Mouse (Mus musculus): ENCODE measurements around the gene Fgfr3. TPM values are rescaled to one million over a fixed set of nuclear protein-coding genes. Genes with fewer than 3 reads are reported as not detected.

The Fgfr3 gene
- 83.6 and 111 TPM in 2 replicates for polyA plus RNA-seq (2016; fragmentation: Nextera tagmentation; extraction: Ambion mirVana)

- Histone ChIP-seq H3K4me3 (replicated peaks) (peak within 1 kb of the TSS; percentile 67), H3K9ac (peak within 1 kb of the TSS; percentile 94), H3K4me2 (peak within 1 kb of the TSS; percentile 91), H3K36me3 (replicated peaks) (peaks cover 14% of the 10 kb centered on the region; the same call in 1 of the 2 replicates), H3K4me1 (peaks cover 82% of the 10 kb centered on the region), H3K9me3 (no peaks in the 10 kb centered on the region), H3K27ac (peak within 1 kb of the TSS; percentile 91), H3K27me3 (peaks cover 76% of the 10 kb centered on the region)
- ATAC-seq (ENCODE audit: low FRiP score) = peak; percentile 76
- WGBS = under 1% methylated on average over 66 of the region's 73 CpGs
Observed at GRCm38 (mm10) chr5:33721541-33722265, at the start of gene Fgfr3. TSS of gene Fgfr3 (plus strand) at chr5:33721674.

- peak overlapping the region; percentile 50; the same call in 1 of the 2 replicates for H3K27ac ChIP-seq
- H3K27me3 ChIP-seq = peaks cover 4% of the 10 kb centered on the region; the same call in 1 of the 2 replicates
- peaks cover 38% of the 10 kb centered on the region for H3K36me3 ChIP-seq (replicated peaks)
- ATAC-seq (ENCODE audit: low FRiP score) = no peak
- no peak overlapping the region for H3K4me3 ChIP-seq (replicated peaks)
- H3K9ac ChIP-seq = 0 out of 2 replicates have a peak overlapping the region, but pooled peaks have one; percentile 17
- WGBS = 44% methylated on average over 3 of the region's 3 CpGs
- no peaks in the 10 kb centered on the region for H3K9me3 ChIP-seq
- peaks cover 9% of the 10 kb centered on the region for H3K4me1 ChIP-seq
- H3K4me2 ChIP-seq = no peak overlapping the region
Observed at GRCm38 (mm10) chr5:33674439-33674838, 47.0 kb upstream of the Fgfr3 start.

GRCm38 (mm10) chr5:33675964-33676363 is 45.5 kb upstream of the Fgfr3 start:
- Histone ChIP-seq H3K27ac (no peak overlapping the region), H3K9ac (no peak overlapping the region), H3K27me3 (peaks cover 4% of the 10 kb centered on the region; the same call in 1 of the 2 replicates), H3K36me3 (replicated peaks) (peaks cover 22% of the 10 kb centered on the region), H3K4me2 (no peak overlapping the region), H3K9me3 (no peaks in the 10 kb centered on the region), H3K4me3 (replicated peaks) (no peak overlapping the region), H3K4me1 (peaks cover 9% of the 10 kb centered on the region)
- peak; percentile 49; the same call in 1 of the 2 replicates for ATAC-seq (ENCODE audit: low FRiP score)
- WGBS = 0% methylated on average over 1 of the region's 1 CpGs

- WGBS = 85% methylated on average over 5 of the region's 5 CpGs
Observed at GRCm38 (mm10) chr5:33678244-33678643, 43.2 kb upstream of the Fgfr3 start.

GRCm38 (mm10) chr5:33681044-33681443 is 40.4 kb upstream of the Fgfr3 start:
- no peak for ATAC-seq (ENCODE audit: low FRiP score)
- peaks cover 9% of the 10 kb centered on the region; the same call in 1 of the 2 replicates for H3K4me1 ChIP-seq
- no peaks in the 10 kb centered on the region for H3K9me3 ChIP-seq
- 75% methylated on average over 3 of the region's 3 CpGs for WGBS
- no peak overlapping the region for H3K4me3 ChIP-seq (replicated peaks)
- no peak overlapping the region for H3K4me2 ChIP-seq
- H3K9ac ChIP-seq = no peak overlapping the region
- no peak overlapping the region for H3K27ac ChIP-seq
- no peaks in the 10 kb centered on the region for H3K36me3 ChIP-seq (replicated peaks)
- peaks cover 15% of the 10 kb centered on the region for H3K27me3 ChIP-seq

More at GRCm38 (mm10) chr5:33678244-33678643, 43.2 kb upstream of the Fgfr3 start:
- Histone ChIP-seq H3K36me3 (replicated peaks) (peaks cover 1% of the 10 kb centered on the region; the same call in 1 of the 2 replicates), H3K27me3 (peaks cover 4% of the 10 kb centered on the region; the same call in 1 of the 2 replicates), H3K9ac (no peak overlapping the region), H3K4me3 (replicated peaks) (no peak overlapping the region), H3K4me1 (peaks cover 9% of the 10 kb centered on the region), H3K27ac (no peak overlapping the region), H3K4me2 (no peak overlapping the region), H3K9me3 (no peaks in the 10 kb centered on the region)
- ATAC-seq (ENCODE audit: low FRiP score) = no peak

- no peak for ATAC-seq (ENCODE audit: low FRiP score)
- peaks cover 9% of the 10 kb centered on the region; the same call in 1 of the 2 replicates for H3K4me1 ChIP-seq
- H3K36me3 ChIP-seq (replicated peaks) = no peaks in the 10 kb centered on the region
- WGBS = 84% methylated on average over 15 of the region's 15 CpGs
- no peaks in the 10 kb centered on the region for H3K9me3 ChIP-seq
- no peak overlapping the region for H3K4me3 ChIP-seq (replicated peaks)
- H3K9ac ChIP-seq = no peak overlapping the region
- H3K27me3 ChIP-seq = peaks cover 23% of the 10 kb centered on the region
- H3K27ac ChIP-seq = no peak overlapping the region
- no peak overlapping the region for H3K4me2 ChIP-seq
Observed at GRCm38 (mm10) chr5:33681611-33682388, 39.7 kb upstream of the Fgfr3 start.

- H3K4me2 ChIP-seq = no peak overlapping the region
- H3K9me3 ChIP-seq = no peaks in the 10 kb centered on the region
- H3K27me3 ChIP-seq = peaks cover 34% of the 10 kb centered on the region
- peaks cover 13% of the 10 kb centered on the region; the same call in 1 of the 2 replicates for H3K4me1 ChIP-seq
- no peak overlapping the region for H3K4me3 ChIP-seq (replicated peaks)
- 76% methylated on average over 4 of the region's 4 CpGs for WGBS
- H3K9ac ChIP-seq = no peak overlapping the region
- ATAC-seq (ENCODE audit: low FRiP score) = no peak
- H3K36me3 ChIP-seq (replicated peaks) = no peaks in the 10 kb centered on the region
- no peak overlapping the region for H3K27ac ChIP-seq
Observed at GRCm38 (mm10) chr5:33682963-33683362, 38.5 kb upstream of the Fgfr3 start.

- WGBS = 46% methylated on average over 7 of the region's 7 CpGs
- ATAC-seq (ENCODE audit: low FRiP score) = peak; percentile 62
- Histone ChIP-seq H3K9ac (no peak overlapping the region), H3K36me3 (replicated peaks) (no peaks in the 10 kb centered on the region), H3K4me2 (no peak overlapping the region), H3K27ac (no peak overlapping the region), H3K9me3 (no peaks in the 10 kb centered on the region), H3K4me3 (replicated peaks) (no peak overlapping the region), H3K27me3 (peaks cover 40% of the 10 kb centered on the region), H3K4me1 (peaks cover 24% of the 10 kb centered on the region)
Observed at GRCm38 (mm10) chr5:33683897-33684652, 37.4 kb upstream of the Fgfr3 start.

GRCm38 (mm10) chr5:33684932-33685331 is 36.5 kb upstream of the Fgfr3 start:
- Histone ChIP-seq H3K9ac (no peak overlapping the region), H3K36me3 (replicated peaks) (no peaks in the 10 kb centered on the region), H3K27ac (no peak overlapping the region), H3K4me3 (replicated peaks) (no peak overlapping the region), H3K4me2 (no peak overlapping the region), H3K9me3 (no peaks in the 10 kb centered on the region), H3K4me1 (peaks cover 33% of the 10 kb centered on the region), H3K27me3 (peaks cover 43% of the 10 kb centered on the region)
- ATAC-seq (ENCODE audit: low FRiP score) = no peak
- WGBS = 87% methylated on average over 4 of the region's 4 CpGs

- ATAC-seq (ENCODE audit: low FRiP score) = no peak
Observed at GRCm38 (mm10) chr5:33687142-33687541, 34.3 kb upstream of the Fgfr3 start.

GRCm38 (mm10) chr5:33688278-33689220 is 32.9 kb upstream of the Fgfr3 start:
- peaks cover 75% of the 10 kb centered on the region for H3K27me3 ChIP-seq
- peak overlapping the region; percentile 42 for H3K4me2 ChIP-seq
- no peaks in the 10 kb centered on the region for H3K9me3 ChIP-seq
- no peak overlapping the region for H3K4me3 ChIP-seq (replicated peaks)
- peak overlapping the region; percentile 45 for H3K9ac ChIP-seq
- ATAC-seq (ENCODE audit: low FRiP score) = no peak
- H3K36me3 ChIP-seq (replicated peaks) = no peaks in the 10 kb centered on the region
- peak overlapping the region; percentile 93 for H3K27ac ChIP-seq
- WGBS = 44% methylated on average over 14 of the region's 14 CpGs
- peaks cover 62% of the 10 kb centered on the region for H3K4me1 ChIP-seq

More at GRCm38 (mm10) chr5:33687142-33687541, 34.3 kb upstream of the Fgfr3 start:
- Histone ChIP-seq H3K27me3 (peaks cover 63% of the 10 kb centered on the region), H3K27ac (no peak overlapping the region), H3K9me3 (no peaks in the 10 kb centered on the region), H3K4me1 (peaks cover 50% of the 10 kb centered on the region), H3K4me2 (no peak overlapping the region), H3K9ac (no peak overlapping the region), H3K36me3 (replicated peaks) (no peaks in the 10 kb centered on the region), H3K4me3 (replicated peaks) (no peak overlapping the region)
- WGBS = 88% methylated on average over 4 of the region's 4 CpGs
